Mouse (Mus musculus) spleen, postnatal 10 days (tissue): Measurements from ENCODE around the gene Nfx1.

Experiments
- DNase-seq, 2 experiments: peaks; one replicate each; pipeline ENCODE4 v3.0.0; 2021 to 2022; ENCODE audit warnings: low spot score in 2 of 2

Nfx1 gene

GRCm38 (mm10) chr4:40975678-40976077 lies 5.0 kb downstream of the Nfx1 start:
- DNase-seq = no peak

- DNase-seq = no peak
Observed at GRCm38 (mm10) chr4:40976651-40977050, 5.9 kb downstream of the Nfx1 start.

GRCm38 (mm10) chr4:40979430-40979829 lies 8.7 kb downstream of the Nfx1 start:
- no peak for DNase-seq

- no peak for DNase-seq
Observed at GRCm38 (mm10) chr4:40982486-40982885, 11.8 kb downstream of the Nfx1 start.

GRCm38 (mm10) chr4:40983686-40984085 lies 13.0 kb downstream of the Nfx1 start:
- DNase-seq = no peak

GRCm38 (mm10) chr4:40989633-40990032 lies 18.9 kb downstream of the Nfx1 start:
- no peak for DNase-seq

GRCm38 (mm10) chr4:40996302-40996701 lies 25.6 kb downstream of the Nfx1 start:
- no peak for DNase-seq

- no peak for DNase-seq
Observed at GRCm38 (mm10) chr4:40997916-40998315, 27.2 kb downstream of the Nfx1 start.

- no peak for DNase-seq
Observed at GRCm38 (mm10) chr4:41000271-41000670, 29.6 kb downstream of the Nfx1 start.

GRCm38 (mm10) chr4:41000842-41001639 lies 30.3 kb downstream of the Nfx1 start:
- peak in 1 of 2 experiments; percentile 20 for DNase-seq

GRCm38 (mm10) chr4:41013351-41013750 lies 42.6 kb downstream of the Nfx1 start:
- DNase-seq = no peak

- no peak for DNase-seq
Observed at GRCm38 (mm10) chr4:41015798-41016197, 45.1 kb downstream of the Nfx1 start.

GRCm38 (mm10) chr4:41021094-41021493 lies 50.4 kb downstream of the Nfx1 start:
- DNase-seq = no peak

GRCm38 (mm10) chr4:41026086-41026787 lies 55.5 kb downstream of the Nfx1 start:
- DNase-seq = no peak

GRCm38 (mm10) chr4:41027872-41028271 lies 57.2 kb downstream of the Nfx1 start:
- DNase-seq = no peak

GRCm38 (mm10) chr4:41028272-41028671 lies 57.6 kb downstream of the Nfx1 start:
- DNase-seq = no peak

- no peak for DNase-seq
Observed at GRCm38 (mm10) chr4:41029372-41029771, 58.7 kb downstream of the Nfx1 start.

- no peak for DNase-seq
Observed at GRCm38 (mm10) chr4:41031242-41031641, 60.5 kb downstream of the Nfx1 start.

GRCm38 (mm10) chr4:41037942-41038341 lies 67.2 kb downstream of the Nfx1 start:
- DNase-seq = no peak

- DNase-seq = no peak
Observed at GRCm38 (mm10) chr4:41040983-41041382, 70.3 kb downstream of the Nfx1 start.

GRCm38 (mm10) chr4:41042880-41043279 lies 72.2 kb downstream of the Nfx1 start:
- DNase-seq = no peak

GRCm38 (mm10) chr4:41043961-41044360 lies 73.3 kb downstream of the Nfx1 start:
- no peak for DNase-seq

- no peak for DNase-seq
Observed at GRCm38 (mm10) chr4:41045288-41045687, 74.6 kb downstream of the Nfx1 start.
